Mouse (Mus musculus) liver, embryonic 13.5 days (tissue): ENCODE measurements around the gene Pla2g4c. TPM values are rescaled to one million over a fixed set of nuclear protein-coding genes. Genes with fewer than 3 reads are reported as not detected.
A peak's percentile ranks its signal among the peaks of the same experiment; 100 is the strongest.
"Not testable (repeated sequence)": the region's sequence is repeated elsewhere in the genome, so short reads cannot be mapped to it uniquely, and the experiment has no call there.

Experiments
- ATAC-seq: fragments of 200-750 bp; cut with Nextera tagmentation; 2 replicates; pipeline ENCODE4 v1.8.0; 2017; ENCODE audit warnings: low read depth, mild to moderate bottlenecking, moderate number of reproducible peaks, moderate library complexity
- DNase-seq: peaks from one replicate; pipeline ENCODE4 v3.0.0; 2022
- H3K27ac ChIP-seq: fragments of 300-500 bp; sonication (generic); 2 replicates; pipeline ENCODE4 v1.5.1; 2015; ENCODE audit warnings: moderate library complexity, mild to moderate bottlenecking, inconsistent platforms
- H3K27me3 ChIP-seq: fragments of 300-500 bp; sonication (generic); 2 replicates; pipeline ENCODE4 v1.6.1; 2015; ENCODE audit warnings: mild to moderate bottlenecking, inconsistent platforms
- H3K36me3 ChIP-seq: fragments of 300-500 bp; sonication (generic); 2 replicates; pipeline ENCODE4 v1.6.1; 2015; ENCODE audit warnings: mild to moderate bottlenecking, inconsistent platforms
- H3K4me1 ChIP-seq: fragments of 300-500 bp; sonication (generic); replicated peaks from 2 replicates; pipeline ENCODE4 v1.6.1; 2015; ENCODE audit warnings: inconsistent platforms
- H3K4me2 ChIP-seq: fragments of 300-500 bp; sonication (generic); 2 replicates; pipeline ENCODE4 v1.6.1; 2015; ENCODE audit warnings: inconsistent platforms, mild to moderate bottlenecking, moderate library complexity
- H3K4me3 ChIP-seq: fragments of 300-500 bp; sonication (generic); replicated peaks from 2 replicates; pipeline ENCODE4 v1.5.1; 2015; ENCODE audit warnings: mild to moderate bottlenecking, inconsistent platforms
- H3K9ac ChIP-seq: fragments of 300-500 bp; sonication (generic); 2 replicates; pipeline ENCODE4 v1.6.1; 2015; ENCODE audit warnings: mild to moderate bottlenecking, inconsistent platforms
- H3K9me3 ChIP-seq: fragments of 300-500 bp; sonication (generic); replicated peaks from 2 replicates; pipeline ENCODE4 v1.6.1; 2016; ENCODE audit warnings: inconsistent platforms
- WGBS: fragments of 180-500 bp; shearing (Covaris S2); methylation state at CpG from one replicate; pipeline ENCODE4 v1.1.7; 2015; ENCODE audit not compliant: insufficient replicate concordance; 5-methylcytosine and 5-hydroxymethylcytosine counted together
- polyA plus RNA-seq: library from polyadenylated mRNA; unstranded; fragments of >200 nt; fragmentation: Nextera tagmentation; extraction: Ambion mirVana; gene quantifications from 2 replicates; pipeline ENCODE4 v1.2.1, GENCODE M21; 2015

The Pla2g4c gene
- 1.1 and 1.2 TPM in 2 replicates for polyA plus RNA-seq

DNA sequence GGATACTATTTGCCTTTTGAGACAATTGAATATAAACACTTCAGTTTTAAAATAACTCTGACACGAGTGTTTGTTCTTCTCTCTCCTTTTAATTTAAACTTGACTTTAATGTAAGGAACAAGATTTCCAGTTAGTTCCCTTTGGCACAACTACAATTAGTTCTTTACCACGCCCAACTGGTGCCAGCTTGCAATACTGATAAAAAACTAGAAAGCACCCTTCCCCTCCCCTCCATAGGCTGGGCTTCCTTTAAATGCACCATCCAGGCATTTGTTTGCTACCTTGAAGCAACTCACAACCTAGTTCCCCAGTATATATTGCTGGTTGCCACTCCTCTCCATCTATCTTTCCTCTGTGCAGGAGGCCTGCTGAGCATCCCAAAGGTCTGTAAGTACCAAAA, at the start of gene Pla2g4c:
Gene Pla2g4c, plus strand, starts transcription at position 340 of the 400 bp plus-strand sequence.
- ATAC-seq (peak; percentile 77), DNase-seq (peak; percentile 10)
- Histone ChIP-seq H3K27me3 (no peaks in the 10 kb centered on the region), H3K36me3 (peaks cover 27% of the 10 kb centered on the region), H3K4me1 (peaks cover 10% of the 10 kb centered on the region), H3K4me3 (no peak within 1 kb of the TSS), H3K27ac (no peak within 1 kb of the TSS; the same call in 1 of the 2 replicates), H3K9ac (no peak within 1 kb of the TSS), H3K4me2 (no peak within 1 kb of the TSS), H3K9me3 (no peaks in the 10 kb centered on the region)
- WGBS, result 52% methylated on average over 2 of the region's 2 CpGs

- Histone ChIP-seq H3K9me3 (no peaks in the 10 kb centered on the region), H3K4me2 (peak within 1 kb of the TSS; percentile 82), H3K4me1 (peaks cover 30% of the 10 kb centered on the region), H3K27me3 (no peaks in the 10 kb centered on the region), H3K36me3 (peaks cover 47% of the 10 kb centered on the region), H3K27ac (peak within 1 kb of the TSS; percentile 79), H3K4me3 (peak within 1 kb of the TSS; percentile 78), H3K9ac (peak within 1 kb of the TSS; percentile 80)
- WGBS, result 94% methylated on average over 16 of the region's 16 CpGs
- ATAC-seq (no peak), DNase-seq (no peak)
Measured at GRCm38 (mm10) chr7:13277081-13277480, 47.4 kb upstream of the Pla2g4c start, which contains the start of gene Lig1. Lig1 (plus strand) TSS chr7:13277283.

DNA sequence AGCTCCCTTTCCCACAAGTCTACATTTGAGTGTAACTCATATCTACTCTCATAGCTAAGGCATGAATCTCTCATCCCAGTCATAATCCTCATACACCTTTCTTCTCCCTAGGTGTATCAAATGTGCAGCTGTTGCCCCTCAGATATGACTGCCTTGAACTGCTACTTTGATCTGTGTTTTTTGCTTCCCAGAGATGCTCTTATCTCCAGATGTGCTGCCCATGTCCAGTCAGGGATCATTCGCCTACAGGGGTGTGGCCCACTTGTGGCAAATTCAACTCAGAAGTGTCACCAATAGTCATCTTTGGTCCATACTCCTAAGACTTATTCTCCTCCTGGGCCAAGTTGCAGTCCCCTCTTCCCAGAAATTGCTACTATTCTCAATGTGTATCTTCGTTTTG, 46.6 kb upstream of the Pla2g4c start:
- Histone ChIP-seq H3K27ac (peak overlapping the region; percentile 79), H3K9me3 (no peaks in the 10 kb centered on the region), H3K4me2 (peak overlapping the region; percentile 82), H3K9ac (peak overlapping the region; percentile 80), H3K4me3 (peak overlapping the region; percentile 78), H3K27me3 (no peaks in the 10 kb centered on the region), H3K36me3 (peaks cover 54% of the 10 kb centered on the region), H3K4me1 (peaks cover 30% of the 10 kb centered on the region)
- ATAC-seq (peak; percentile 24; the same call in 1 of the 2 replicates), DNase-seq (peak; percentile 37)
- WGBS, result 9% methylated on average over 2 of the region's 2 CpGs

GRCm38 (mm10) chr7:13278308-13278891, 46.1 kb upstream of the Pla2g4c start, which contains the start of gene Zswim9:
Zswim9 (minus strand) TSS chr7:13278721.
- ATAC-seq (peak; percentile 96), DNase-seq (peak; percentile 88)
- Histone ChIP-seq H3K4me2 (peak within 1 kb of the TSS; percentile 82), H3K9ac (peak within 1 kb of the TSS; percentile 80), H3K36me3 (peaks cover 57% of the 10 kb centered on the region), H3K9me3 (no peaks in the 10 kb centered on the region), H3K27ac (peak within 1 kb of the TSS; percentile 79), H3K27me3 (no peaks in the 10 kb centered on the region), H3K4me1 (peaks cover 30% of the 10 kb centered on the region), H3K4me3 (peak within 1 kb of the TSS; percentile 78)
- under 1% methylated on average over 39 of the region's 39 CpGs for WGBS

DNA sequence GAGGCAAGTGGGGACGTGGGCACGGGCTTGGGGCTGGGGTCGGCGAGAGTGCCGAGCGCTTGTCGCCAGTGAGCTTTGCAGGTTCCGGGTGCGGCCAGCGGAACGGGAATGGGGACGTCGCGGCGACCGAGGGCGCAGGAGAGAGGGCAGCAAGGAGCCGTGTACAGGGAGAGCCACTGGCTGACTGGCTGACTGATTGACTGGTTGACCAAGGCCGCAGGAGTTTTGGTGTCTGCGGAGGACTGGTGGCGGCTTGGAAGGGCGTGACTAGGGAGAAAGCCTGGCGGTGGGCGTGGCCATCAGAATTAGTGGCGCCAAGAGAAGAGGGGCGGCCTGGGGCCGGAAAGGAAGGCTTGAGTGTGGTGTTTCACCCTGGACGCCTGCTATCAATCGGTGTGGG, 45.5 kb upstream of the Pla2g4c start:
- DNase-seq, H3K27me3 ChIP-seq, H3K9me3 ChIP-seq: not testable (repeated sequence)
- 2% methylated on average over 16 of the region's 29 CpGs for WGBS
- Histone ChIP-seq H3K4me1 (peaks cover 30% of the 10 kb centered on the region), H3K9ac (peak overlapping the region; percentile 80), H3K4me3 (peak overlapping the region; percentile 78), H3K27ac (0 out of 2 replicates have a peak overlapping the region, but pooled peaks have one; percentile 79), H3K4me2 (peak overlapping the region; percentile 82), H3K36me3 (peaks cover 59% of the 10 kb centered on the region)
- ATAC-seq, result peak; percentile 67

DNA sequence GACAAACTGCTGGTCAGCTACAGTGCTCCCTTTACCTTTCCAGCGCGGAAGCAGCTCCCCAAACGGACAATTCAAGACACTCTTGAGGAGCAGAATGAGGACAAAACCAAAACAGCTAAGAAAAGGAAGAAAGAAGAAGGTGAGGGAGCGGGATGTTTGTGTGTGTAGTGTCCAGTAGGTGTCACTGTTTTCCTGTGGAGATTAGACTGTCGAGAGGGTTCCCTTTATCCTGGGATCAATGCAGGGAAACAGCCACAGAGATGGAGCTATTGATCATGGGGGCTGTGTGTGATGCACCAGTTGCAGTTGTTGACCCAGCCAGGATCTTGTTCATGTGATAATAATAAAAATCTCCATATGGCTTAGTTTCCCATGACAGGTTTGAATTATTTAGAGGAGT, 35.8 kb upstream of the Pla2g4c start:
- DNase-seq (no peak), ATAC-seq (peak; percentile 29; the same call in 1 of the 2 replicates)
- no peak overlapping the region for H3K9ac ChIP-seq
- no peak overlapping the region for H3K4me3 ChIP-seq
- H3K9me3 ChIP-seq, result no peaks in the 10 kb centered on the region
- H3K36me3 ChIP-seq, result peaks cover 100% of the 10 kb centered on the region
- H3K27ac ChIP-seq, result no peak overlapping the region
- no peaks in the 10 kb centered on the region for H3K27me3 ChIP-seq
- H3K4me1 ChIP-seq, result no peaks in the 10 kb centered on the region
- WGBS, result 52% methylated on average over 5 of the region's 5 CpGs
- no peak overlapping the region for H3K4me2 ChIP-seq

- no peak for ATAC-seq
- H3K36me3 ChIP-seq, result peaks cover 100% of the 10 kb centered on the region
- H3K9ac ChIP-seq, result no peak overlapping the region
- no peaks in the 10 kb centered on the region for H3K4me1 ChIP-seq
- no peaks in the 10 kb centered on the region for H3K9me3 ChIP-seq
- H3K4me3 ChIP-seq, result no peak overlapping the region
- 79% methylated on average over 1 of the region's 1 CpGs for whole genome bisulfite sequencing
- no peaks in the 10 kb centered on the region for H3K27me3 ChIP-seq
- H3K27ac ChIP-seq, result no peak overlapping the region
- DNase-seq, result no peak
- H3K4me2 ChIP-seq, result no peak overlapping the region
Measured at GRCm38 (mm10) chr7:13290041-13290675, 34.3 kb upstream of the Pla2g4c start.

DNA sequence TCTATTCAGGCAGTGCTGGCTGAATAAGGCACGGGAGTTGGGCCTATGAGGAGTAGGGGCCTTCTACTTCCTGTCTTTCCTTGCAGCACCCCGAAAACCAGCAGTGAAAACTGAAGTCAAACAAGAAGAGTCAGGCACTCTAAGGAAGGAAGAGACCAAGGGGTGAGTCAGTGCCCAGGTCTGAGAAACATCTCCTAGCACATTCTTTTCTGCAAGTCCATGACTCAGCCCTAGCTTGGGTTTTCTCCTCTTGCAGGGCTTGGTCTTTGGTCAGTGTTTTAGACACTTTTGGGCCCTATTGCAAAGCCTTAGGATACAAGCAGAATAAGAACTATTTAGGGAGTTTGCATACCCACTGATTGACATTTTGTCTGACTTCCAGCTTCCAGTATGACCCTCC, 33.1 kb upstream of the Pla2g4c start:
- H3K27ac ChIP-seq, result no peak overlapping the region; the same call in 1 of the 2 replicates
- WGBS, result 79% methylated on average over 2 of the region's 2 CpGs
- no peak for ATAC-seq
- no peaks in the 10 kb centered on the region for H3K4me1 ChIP-seq
- H3K36me3 ChIP-seq, result peaks cover 100% of the 10 kb centered on the region
- no peaks in the 10 kb centered on the region for H3K27me3 ChIP-seq
- no peak overlapping the region for H3K4me2 ChIP-seq
- no peak overlapping the region for H3K4me3 ChIP-seq
- H3K9ac ChIP-seq, result no peak overlapping the region
- H3K9me3 ChIP-seq, result no peaks in the 10 kb centered on the region
- no peak for DNase-seq

GRCm38 (mm10) chr7:13293878-13294855, 30.3 kb upstream of the Pla2g4c start:
- no peaks in the 10 kb centered on the region for H3K27me3 ChIP-seq
- ATAC-seq (no peak), DNase-seq (no peak)
- 72% methylated on average over 11 of the region's 11 CpGs for WGBS
- no peaks in the 10 kb centered on the region for H3K9me3 ChIP-seq
- peaks cover 100% of the 10 kb centered on the region for H3K36me3 ChIP-seq
- no peaks in the 10 kb centered on the region for H3K4me1 ChIP-seq
- H3K9ac ChIP-seq, result no peak overlapping the region
- H3K4me3 ChIP-seq, result no peak overlapping the region
- no peak overlapping the region for H3K27ac ChIP-seq
- no peak overlapping the region for H3K4me2 ChIP-seq

DNA sequence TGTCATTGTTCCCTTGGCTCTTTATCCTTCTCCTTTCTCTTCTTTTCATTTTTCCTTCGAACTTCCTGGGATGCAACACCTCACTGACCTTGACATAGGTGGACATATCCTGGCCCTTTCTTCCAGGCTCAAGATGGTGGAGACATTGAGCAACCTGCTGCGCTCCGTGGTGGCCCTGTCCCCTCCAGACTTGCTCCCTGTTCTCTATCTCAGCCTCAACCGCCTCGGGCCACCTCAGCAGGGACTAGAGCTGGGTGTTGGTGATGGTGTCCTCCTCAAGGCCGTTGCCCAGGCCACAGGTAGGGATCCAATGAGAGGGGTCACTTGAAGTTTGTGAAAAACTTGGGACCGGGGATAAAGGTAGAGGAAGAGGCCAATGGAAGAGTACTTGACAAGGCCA, 29.2 kb upstream of the Pla2g4c start:
- no peaks in the 10 kb centered on the region for H3K9me3 ChIP-seq
- H3K4me1 ChIP-seq, result no peaks in the 10 kb centered on the region
- ATAC-seq (no peak), DNase-seq (no peak)
- no peak overlapping the region for H3K4me2 ChIP-seq
- peaks cover 100% of the 10 kb centered on the region for H3K36me3 ChIP-seq
- WGBS, result 86% methylated on average over 7 of the region's 7 CpGs
- H3K27me3 ChIP-seq, result no peaks in the 10 kb centered on the region
- no peak overlapping the region for H3K27ac ChIP-seq
- no peak overlapping the region for H3K9ac ChIP-seq
- no peak overlapping the region for H3K4me3 ChIP-seq

- WGBS, result 76% methylated on average over 1 of the region's 1 CpGs
- H3K4me2 ChIP-seq, result no peak overlapping the region
- no peak for ATAC-seq
Measured at GRCm38 (mm10) chr7:13297636-13298035, 26.8 kb upstream of the Pla2g4c start.

More at GRCm38 (mm10) chr7:13297636-13298035, 26.8 kb upstream of the Pla2g4c start:
- DNase-seq, result no peak
- Histone ChIP-seq H3K4me3 (no peak overlapping the region), H3K27me3 (no peaks in the 10 kb centered on the region), H3K36me3 (peaks cover 100% of the 10 kb centered on the region), H3K9ac (no peak overlapping the region), H3K4me1 (no peaks in the 10 kb centered on the region), H3K27ac (no peak overlapping the region), H3K9me3 (no peaks in the 10 kb centered on the region)
